Mouse (Mus musculus) hindbrain, embryonic 11.5 days (tissue): Measurements from ENCODE around the gene Exosc10. TPM values are rescaled to one million over a fixed set of nuclear protein-coding genes. Genes with fewer than 3 reads are reported as not detected.

Experiments used
- ATAC-seq: fragments of 200-750 bp; cut with Nextera tagmentation; 2 replicates; pipeline ENCODE4 v1.8.0; 2017; ENCODE audit warnings: mild to moderate bottlenecking, moderate TSS enrichment, moderate library complexity; ENCODE audit not compliant: low FRiP score
- DNase-seq: peaks from one replicate; pipeline ENCODE4 v3.0.0-alpha.2; 2015; ENCODE audit warnings: low spot score
- H3K27ac ChIP-seq: fragments of 300-500 bp; sonication (generic); 2 replicates; pipeline ENCODE4 v1.5.1; 2014; ENCODE audit warnings: mild to moderate bottlenecking, low read depth, low read length
- H3K27me3 ChIP-seq: fragments of 300-500 bp; sonication (generic); 2 replicates; pipeline ENCODE4 v1.6.1; 2014; ENCODE audit warnings: mild to moderate bottlenecking, low read length, moderate library complexity, mixed read lengths; ENCODE audit not compliant: control insufficient read depth, insufficient read depth
- H3K36me3 ChIP-seq: fragments of 300-500 bp; sonication (generic); 2 replicates; pipeline ENCODE4 v1.6.1; 2014; ENCODE audit warnings: mild to moderate bottlenecking, low read length, moderate library complexity, mixed read lengths; ENCODE audit not compliant: control insufficient read depth, insufficient read depth
- H3K4me1 ChIP-seq: fragments of 300-500 bp; sonication (generic); replicated peaks from 2 replicates; pipeline ENCODE4 v1.6.1; 2014; ENCODE audit warnings: low read length, mixed read lengths; ENCODE audit not compliant: control insufficient read depth, insufficient read depth
- H3K4me2 ChIP-seq: fragments of 300-500 bp; sonication (generic); replicated peaks from 2 replicates; pipeline ENCODE4 v1.6.1; 2014; ENCODE audit warnings: mild to moderate bottlenecking, low read depth, low read length
- H3K4me3 ChIP-seq: fragments of 300-500 bp; sonication (generic); 2 replicates; pipeline ENCODE4 v1.5.1; 2014; ENCODE audit warnings: low read depth, low read length
- H3K9ac ChIP-seq: fragments of 300-500 bp; sonication (generic); 2 replicates; pipeline ENCODE4 v1.6.1; 2014; ENCODE audit warnings: low read depth, low read length
- H3K9me3 ChIP-seq: fragments of 300-500 bp; sonication (generic); 2 replicates; pipeline ENCODE4 v1.6.1; 2016; ENCODE audit warnings: low read length; ENCODE audit not compliant: control insufficient read depth
- WGBS: fragments of 180-500 bp; shearing (Covaris S2); extraction: QIAGEN DNeasy Blood & Tissue Kit; methylation state at CpG from one replicate; pipeline ENCODE4 v1.1.7; 2014; 5-methylcytosine and 5-hydroxymethylcytosine counted together
- polyA plus RNA-seq: library from polyadenylated mRNA; unstranded; fragments of >200 nt; fragmentation: Nextera tagmentation; extraction: Ambion mirVana; gene quantifications from 2 replicates; pipeline ENCODE4 v1.2.1, GENCODE M21; 2014

Exosc10 gene
- polyA plus RNA-seq, 1 experiment from 2014 or later: 93.9 TPM

DNA sequence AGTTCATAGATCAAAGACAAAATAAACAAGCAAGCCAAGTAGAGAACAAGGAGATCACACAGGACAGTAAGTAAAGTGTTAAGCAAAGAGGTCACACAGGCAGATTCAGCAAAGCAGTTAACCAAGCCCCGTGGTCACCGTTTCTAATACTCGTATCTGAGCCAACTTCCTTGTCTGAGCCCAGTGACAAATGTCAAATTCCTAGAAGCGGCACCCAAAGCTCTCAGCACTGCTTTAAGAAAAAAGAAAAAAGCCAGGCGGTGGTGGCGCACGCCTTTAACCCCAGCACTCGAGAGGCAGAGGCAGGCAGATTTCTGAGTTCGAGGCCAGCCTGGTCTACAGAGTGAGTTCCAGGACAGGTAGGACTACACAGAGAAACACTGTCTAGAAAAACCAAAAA lies 28.4 kb downstream of the Exosc10 start:
- Histone ChIP-seq H3K4me2 (no peak overlapping the region), H3K27me3 (no peaks in the 10 kb centered on the region), H3K9ac (no peak overlapping the region), H3K36me3 (peaks cover 3% of the 10 kb centered on the region; the same call in 1 of the 2 replicates), H3K4me1 (no peaks in the 10 kb centered on the region), H3K27ac (no peak overlapping the region), H3K4me3 (no peak overlapping the region), H3K9me3 (no peaks in the 10 kb centered on the region)
- ATAC-seq (no peak), DNase-seq (no peak)
- 86% methylated on average over 9 of the region's 9 CpGs for WGBS

DNA sequence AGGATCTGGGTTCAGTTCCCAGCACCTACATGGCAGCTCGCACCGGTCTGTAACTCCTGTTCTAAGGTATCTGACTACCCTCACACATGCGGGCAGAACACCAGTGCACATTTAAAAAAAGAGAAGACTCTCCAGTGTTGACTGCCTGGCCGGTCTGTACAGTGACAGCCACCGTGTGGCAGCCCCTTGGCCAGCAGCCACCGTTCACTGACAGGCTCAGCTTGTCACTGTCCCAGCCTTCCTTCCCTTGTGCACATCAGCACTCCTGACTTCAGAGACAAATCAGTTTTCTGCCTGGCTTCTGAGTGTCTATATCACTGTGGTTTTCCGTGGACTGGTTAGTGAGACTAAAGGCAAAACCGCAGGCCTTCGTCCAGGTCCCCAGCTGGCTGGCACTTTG lies 30.6 kb downstream of the Exosc10 start:
- no peaks in the 10 kb centered on the region for H3K36me3 ChIP-seq
- peaks cover 4% of the 10 kb centered on the region; the same call in 1 of the 2 replicates for H3K4me1 ChIP-seq
- no peak overlapping the region for H3K9ac ChIP-seq
- H3K9me3 ChIP-seq: no peaks in the 10 kb centered on the region
- ATAC-seq (no peak), DNase-seq (no peak)
- H3K27me3 ChIP-seq: no peaks in the 10 kb centered on the region
- no peak overlapping the region for H3K27ac ChIP-seq
- no peak overlapping the region for H3K4me3 ChIP-seq
- WGBS: 85% methylated on average over 9 of the region's 9 CpGs
- H3K4me2 ChIP-seq: no peak overlapping the region

- H3K9ac ChIP-seq: no peak overlapping the region
- ATAC-seq: no peak
- H3K27me3 ChIP-seq: no peaks in the 10 kb centered on the region
- DNase-seq: no peak
- whole genome bisulfite sequencing: 59% methylated on average over 8 of the region's 8 CpGs
- H3K4me2 ChIP-seq: no peak overlapping the region
- H3K9me3 ChIP-seq: no peaks in the 10 kb centered on the region
- peaks cover 4% of the 10 kb centered on the region; the same call in 1 of the 2 replicates for H3K4me1 ChIP-seq
- H3K36me3 ChIP-seq: peaks cover 7% of the 10 kb centered on the region
- no peak overlapping the region for H3K27ac ChIP-seq
- no peak overlapping the region for H3K4me3 ChIP-seq
These were observed 31.3 kb downstream of the Exosc10 start for GRCm38 (mm10) chr4:148589565-148589964.

- WGBS: 9% methylated on average over 18 of the region's 18 CpGs
- peak; percentile 20; the same call in 1 of the 2 replicates for ATAC-seq
These were observed 32.4 kb downstream of the Exosc10 start for GRCm38 (mm10) chr4:148590421-148591170.

DNA sequence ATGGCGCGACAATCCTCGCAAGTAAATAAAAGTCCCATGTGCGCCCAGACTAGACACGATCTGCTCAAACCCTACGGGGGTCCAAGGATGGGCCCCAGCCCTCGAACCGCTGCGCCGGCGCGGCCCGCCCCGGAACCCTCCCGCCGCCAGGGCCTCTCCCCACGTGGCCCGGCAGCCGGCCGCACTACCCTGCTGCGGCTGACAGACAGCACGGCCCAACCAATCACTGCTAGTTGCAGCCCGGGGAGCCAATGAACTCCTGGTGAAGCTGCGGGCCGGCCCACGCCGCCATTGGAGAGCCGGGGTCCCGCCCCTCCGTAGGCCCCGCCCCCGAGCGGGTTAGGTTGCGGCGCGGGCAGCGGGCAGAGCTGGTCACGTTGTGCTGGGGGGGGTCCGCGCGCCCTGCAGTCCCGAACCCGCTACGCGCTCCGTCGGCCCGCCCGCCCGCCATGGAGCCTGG lies 33.0 kb downstream of the Exosc10 start, which contains the start of gene Srm:
TSS of gene Srm (plus strand) at position 333 of the 460 bp plus-strand sequence.
- Histone ChIP-seq H3K36me3 (peaks cover 12% of the 10 kb centered on the region), H3K9ac (peak within 1 kb of the TSS; percentile 76), H3K4me2 (peak within 1 kb of the TSS; percentile 92), H3K27ac (peak within 1 kb of the TSS; percentile 74), H3K4me3 (peak within 1 kb of the TSS; percentile 96), H3K4me1 (peaks cover 4% of the 10 kb centered on the region; the same call in 1 of the 2 replicates), H3K9me3 (no peaks in the 10 kb centered on the region), H3K27me3 (no peaks in the 10 kb centered on the region)
- ATAC-seq (peak; percentile 99), DNase-seq (peak; percentile 96)
- under 1% methylated on average over 45 of the region's 50 CpGs for WGBS

More at GRCm38 (mm10) chr4:148590421-148591170, 32.4 kb downstream of the Exosc10 start:
- Histone ChIP-seq H3K4me3 (peak overlapping the region; percentile 96), H3K9ac (peak overlapping the region; percentile 34), H3K4me2 (peak overlapping the region; percentile 92), H3K27me3 (no peaks in the 10 kb centered on the region), H3K4me1 (peaks cover 4% of the 10 kb centered on the region; the same call in 1 of the 2 replicates), H3K27ac (peak overlapping the region; percentile 74), H3K9me3 (no peaks in the 10 kb centered on the region), H3K36me3 (peaks cover 12% of the 10 kb centered on the region)
- DNase-seq: peak; percentile 56

DNA sequence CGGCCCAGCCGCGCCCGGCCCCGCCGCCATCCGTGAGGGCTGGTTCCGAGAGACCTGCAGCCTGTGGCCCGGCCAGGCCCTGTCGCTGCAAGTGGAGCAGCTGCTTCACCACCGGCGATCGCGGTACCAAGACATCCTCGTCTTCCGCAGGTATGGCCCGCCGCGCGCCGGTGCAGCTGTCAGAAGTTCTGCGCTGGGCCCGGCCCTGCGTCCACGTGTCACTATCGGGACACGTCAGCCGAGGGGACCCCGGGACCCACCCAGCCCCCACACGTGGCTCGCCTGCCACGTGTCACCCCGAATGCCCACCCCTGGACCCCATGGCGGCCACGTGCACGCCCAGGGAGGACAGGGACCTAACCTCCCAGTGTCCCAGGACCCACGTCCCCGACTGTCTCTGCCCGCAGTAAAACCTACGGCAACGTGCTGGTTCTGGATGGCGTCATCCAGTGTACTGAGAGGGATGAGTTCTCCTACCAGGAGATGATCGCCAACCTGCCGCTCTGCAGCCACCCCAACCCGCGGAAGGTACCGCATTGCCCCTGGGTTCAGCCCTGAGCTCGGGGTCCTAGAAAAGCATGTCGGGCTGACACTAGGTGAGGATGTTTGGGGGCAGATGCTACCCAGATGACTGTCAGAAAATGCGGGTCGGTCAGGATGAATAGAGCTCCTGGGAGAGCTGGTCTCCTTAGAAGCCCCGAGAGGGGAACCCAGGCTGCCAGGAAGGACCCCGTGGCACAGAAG lies 33.6 kb downstream of the Exosc10 start:
- ATAC-seq: peak; percentile 72
- H3K27ac ChIP-seq: no peak overlapping the region

GRCm38 (mm10) chr4:148593996-148594395 lies 35.8 kb downstream of the Exosc10 start:
- 96% methylated on average over 11 of the region's 11 CpGs for WGBS
- H3K36me3 ChIP-seq: peaks cover 12% of the 10 kb centered on the region
- no peak for ATAC-seq

More for the DNA sequence above, 33.6 kb downstream of the Exosc10 start:
- peak; percentile 54 for DNase-seq
- peaks cover 4% of the 10 kb centered on the region; the same call in 1 of the 2 replicates for H3K4me1 ChIP-seq
- H3K9ac ChIP-seq: peak overlapping the region; percentile 76
- no peaks in the 10 kb centered on the region for H3K27me3 ChIP-seq
- under 1% methylated on average over 52 of the region's 53 CpGs for WGBS
- no peaks in the 10 kb centered on the region for H3K9me3 ChIP-seq
- H3K4me3 ChIP-seq: peak overlapping the region; percentile 96
- peak overlapping the region; percentile 92 for H3K4me2 ChIP-seq
- H3K36me3 ChIP-seq: peaks cover 12% of the 10 kb centered on the region

DNA sequence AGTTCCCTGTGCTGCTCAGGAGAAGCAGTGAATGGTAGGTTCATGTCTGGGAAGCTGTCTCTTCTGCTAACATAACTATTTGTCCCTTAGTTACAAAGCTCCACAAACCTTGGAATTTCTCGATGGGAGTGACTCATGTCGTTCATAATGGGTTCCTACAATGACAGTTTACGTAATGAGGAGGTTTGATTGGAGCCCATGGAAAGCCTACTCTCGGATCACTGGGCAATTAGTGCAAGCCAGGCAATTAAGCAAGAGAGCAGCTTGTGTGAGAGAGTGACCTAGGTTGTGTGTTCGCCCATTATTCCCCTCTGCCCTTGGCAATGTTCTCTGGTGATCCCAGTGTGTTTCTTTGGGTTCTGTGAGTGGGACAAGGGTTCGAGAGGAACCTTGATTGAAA lies 37.7 kb downstream of the Exosc10 start:
- Histone ChIP-seq H3K9me3 (no peaks in the 10 kb centered on the region), H3K27ac (no peak overlapping the region), H3K4me2 (no peak overlapping the region), H3K4me1 (peaks cover 4% of the 10 kb centered on the region; the same call in 1 of the 2 replicates), H3K9ac (no peak overlapping the region), H3K36me3 (peaks cover 12% of the 10 kb centered on the region), H3K4me3 (no peak overlapping the region), H3K27me3 (no peaks in the 10 kb centered on the region)
- DNase-seq (no peak), ATAC-seq (no peak)
- WGBS: 87% methylated on average over 6 of the region's 6 CpGs

More at GRCm38 (mm10) chr4:148593996-148594395, 35.8 kb downstream of the Exosc10 start:
- Histone ChIP-seq H3K9ac (no peak overlapping the region), H3K4me3 (no peak overlapping the region), H3K4me2 (no peak overlapping the region), H3K27ac (no peak overlapping the region), H3K27me3 (no peaks in the 10 kb centered on the region), H3K9me3 (no peaks in the 10 kb centered on the region), H3K4me1 (peaks cover 4% of the 10 kb centered on the region; the same call in 1 of the 2 replicates)
- DNase-seq: no peak
